ENCODE assay signal across 8 mouse cellular contexts in genomic region chr2:174342793-174343400, GRCm38 (mm10). TPM values are rescaled to one million over a fixed set of nuclear protein-coding genes. Genes with fewer than 3 reads are reported as not detected.
A peak's percentile ranks its signal among the peaks of the same experiment; 100 is the strongest.
DNase-seq lines count a peak whose midpoint lies in the region; ATAC-seq lines count a peak whose summit lies in the region.

No protein-coding gene starts in this region.

- no peaks in the 10 kb centered on the region for H3K9me3 ChIP-seq in embryonic facial prominence, embryonic 12.5 days
- H3K9me3 ChIP-seq in embryonic facial prominence, embryonic 10.5 days = peaks cover 4% of the 10 kb centered on the region; the same call in 1 of the 2 replicates
- H3K9me3 ChIP-seq in heart, embryonic 16.5 days (replicated peaks; ENCODE audit: control insufficient read depth, low read length) = no peaks in the 10 kb centered on the region
- H3K9me3 ChIP-seq in midbrain, embryonic 13.5 days = no peaks in the 10 kb centered on the region

- no peaks in the 10 kb centered on the region for H3K27me3 ChIP-seq in embryonic facial prominence, embryonic 12.5 days
- H3K27me3 ChIP-seq in embryonic facial prominence, embryonic 10.5 days (replicated peaks; ENCODE audit: low read depth, poor library complexity, severe bottlenecking) = no peaks in the 10 kb centered on the region
- H3K27me3 ChIP-seq in heart, embryonic 16.5 days (ENCODE audit: control insufficient read depth, insufficient read depth, low read length) = no peaks in the 10 kb centered on the region
- H3K27me3 ChIP-seq in midbrain, embryonic 13.5 days = no peaks in the 10 kb centered on the region

- WGBS in embryonic facial prominence, embryonic 12.5 days = 66% methylated on average over 8 of the region's 8 CpGs
- WGBS in embryonic facial prominence, embryonic 10.5 days = 81% methylated on average over 8 of the region's 8 CpGs
- 37% methylated on average over 8 of the region's 8 CpGs for WGBS in heart, embryonic 16.5 days
- 74% methylated on average over 8 of the region's 8 CpGs for WGBS in midbrain, embryonic 13.5 days

- H3K36me3 ChIP-seq in embryonic facial prominence, embryonic 12.5 days = peaks cover 42% of the 10 kb centered on the region
- H3K36me3 ChIP-seq in embryonic facial prominence, embryonic 10.5 days (replicated peaks) = peaks cover 98% of the 10 kb centered on the region
- peaks cover 31% of the 10 kb centered on the region for H3K36me3 ChIP-seq in heart, embryonic 16.5 days (ENCODE audit: control insufficient read depth, insufficient read depth)
- H3K36me3 ChIP-seq in midbrain, embryonic 13.5 days = peaks cover 57% of the 10 kb centered on the region

- peaks cover 44% of the 10 kb centered on the region for H3K4me1 ChIP-seq in embryonic facial prominence, embryonic 12.5 days
- peaks cover 49% of the 10 kb centered on the region for H3K4me1 ChIP-seq in embryonic facial prominence, embryonic 10.5 days
- H3K4me1 ChIP-seq in heart, embryonic 16.5 days (ENCODE audit: control insufficient read depth, insufficient read depth, low read length) = peaks cover 65% of the 10 kb centered on the region
- H3K4me1 ChIP-seq in midbrain, embryonic 13.5 days (replicated peaks) = peaks cover 44% of the 10 kb centered on the region

- DNase-seq in embryonic facial prominence, embryonic 10.5 days (ENCODE audit: low spot score) = no peak
- peak; percentile 19 for DNase-seq in layer of hippocampus, adult 11-12 months (ENCODE audit: low spot score)
- no peak for DNase-seq in layer of hippocampus, postnatal 25 days (ENCODE audit: extremely low spot score in 1 of 2, low spot score in 1 of 2)
- no peak for DNase-seq in frontal cortex, postnatal 25 days (ENCODE audit: low spot score in 2 of 2)

- H3K4me3 ChIP-seq in embryonic facial prominence, embryonic 12.5 days = no peak overlapping the region
- H3K4me3 ChIP-seq in embryonic facial prominence, embryonic 10.5 days = no peak overlapping the region
- no peak overlapping the region for H3K4me3 ChIP-seq in heart, embryonic 16.5 days (ENCODE audit: low read length)
- no peak overlapping the region for H3K4me3 ChIP-seq in midbrain, embryonic 13.5 days (replicated peaks)

- ATAC-seq in embryonic facial prominence, embryonic 12.5 days (ENCODE audit: insufficient number of reproducible peaks, insufficient read depth, low FRiP score, low TSS enrichment) = no peak
- no peak for ATAC-seq in heart, embryonic 16.5 days (replicated peaks; ENCODE audit: extremely low read depth, insufficient read depth, low FRiP score)
- ATAC-seq in midbrain, embryonic 13.5 days = no peak
- ATAC-seq in monocyte, adult 5-6 weeks (replicated peaks; ENCODE audit: insufficient number of reproducible peaks, low FRiP score, low TSS enrichment, poor library complexity, severe bottlenecking) = no peak

- H3K27ac ChIP-seq in embryonic facial prominence, embryonic 12.5 days = peak overlapping the region; percentile 32; the same call in 1 of the 2 replicates
- no peak overlapping the region for H3K27ac ChIP-seq in embryonic facial prominence, embryonic 10.5 days (replicated peaks)
- H3K27ac ChIP-seq in heart, embryonic 16.5 days (ENCODE audit: low read length) = peak overlapping the region; percentile 97
- H3K27ac ChIP-seq in midbrain, embryonic 13.5 days = peak overlapping the region; percentile 57

- no peak overlapping the region for H3K4me2 ChIP-seq in embryonic facial prominence, embryonic 12.5 days (replicated peaks)
- peak overlapping the region; percentile 56; the same call in 1 of the 2 replicates for H3K4me2 ChIP-seq in heart, embryonic 16.5 days (ENCODE audit: low read depth, low read length)
- H3K4me2 ChIP-seq in midbrain, embryonic 13.5 days (replicated peaks) = no peak overlapping the region

- no peak overlapping the region for H3K9ac ChIP-seq in embryonic facial prominence, embryonic 12.5 days
- H3K9ac ChIP-seq in heart, embryonic 16.5 days (ENCODE audit: low read length) = peak overlapping the region; percentile 65; the same call in 1 of the 2 replicates
- no peak overlapping the region for H3K9ac ChIP-seq in midbrain, embryonic 13.5 days (replicated peaks)

RNA-seq across cellular contexts. Expression of gene Gm20721, which starts 3.6 kb away (rescaled TPM):
- polyA plus RNA-seq in embryonic facial prominence, embryonic 12.5 days (2016; fragmentation: Nextera tagmentation; extraction: Ambion mirVana) = 17.3 and 19.9 TPM in 2 replicates
- 11.9 and 14.6 TPM in 2 replicates for polyA plus RNA-seq in embryonic facial prominence, embryonic 10.5 days (2016; fragmentation: Nextera tagmentation; extraction: Ambion mirVana)
- total RNA-seq in layer of hippocampus, postnatal 25 days (2021) = 1 to 10 TPM; 2.0 to 2.6 TPM
- 33.4 and 41.6 TPM in 2 replicates for polyA plus RNA-seq in heart, embryonic 16.5 days (2015; fragmentation: Nextera tagmentation; extraction: Ambion mirVana)
- 8.8 and 10.5 TPM in 2 replicates for polyA plus RNA-seq in midbrain, embryonic 13.5 days (2015; fragmentation: Nextera tagmentation; extraction: Ambion mirVana)
- total RNA-seq in monocyte, adult 5-6 weeks (2017) = 8.0 to 16.0 TPM (median 12.4 TPM) in 3 replicates

RNA-seq across cellular contexts. Expression of gene Gnas, which starts 58.8 kb away (rescaled TPM):
- 1,926 and 2,042 TPM in 2 replicates for polyA plus RNA-seq in embryonic facial prominence, embryonic 12.5 days (2016; fragmentation: Nextera tagmentation; extraction: Ambion mirVana)
- polyA plus RNA-seq in embryonic facial prominence, embryonic 10.5 days (2016; fragmentation: Nextera tagmentation; extraction: Ambion mirVana) = 1,270 and 1,303 TPM in 2 replicates
- 1,000 to 10,000 TPM; 1,728 to 1,971 TPM for total RNA-seq in layer of hippocampus, postnatal 25 days (2021)
- 1,284 and 1,464 TPM in 2 replicates for polyA plus RNA-seq in heart, embryonic 16.5 days (2015; fragmentation: Nextera tagmentation; extraction: Ambion mirVana)
- polyA plus RNA-seq in midbrain, embryonic 13.5 days (2015; fragmentation: Nextera tagmentation; extraction: Ambion mirVana) = 1,084 and 1,205 TPM in 2 replicates
- total RNA-seq in monocyte, adult 5-6 weeks (2017) = 224 to 349 TPM (median 269 TPM) in 3 replicates
